Mouse (Mus musculus) megakaryocyte-erythroid progenitor cell, adult 5 weeks (primary cell): ENCODE data around the gene Ano10. TPM values are rescaled to one million over a fixed set of nuclear protein-coding genes. Genes with fewer than 3 reads are reported as not detected.

Experiments used
- polyA plus RNA-seq: library from polyadenylated mRNA; stranded (reverse); fragments of >175 nt; gene quantifications from 2 replicates; pipeline ENCODE4 v1.2.3, GENCODE M21; 2012

Ano10 gene
- 4.1 and 5.1 TPM in 2 replicates for polyA plus RNA-seq

GRCm38 (mm10) chr9:122294242-122294881 is at the start of gene Ano10:
TSS of gene Ano10 (minus strand) at chr9:122294423.

Other genes with a start within 250 kb of the Ano10 start
- gene Snrk, start 177.2 kb downstream of the Ano10 start, polyA plus RNA-seq = 25.3 and 31.5 TPM in 2 replicates
- gene Abhd5, start 57.2 kb upstream of the Ano10 start, polyA plus RNA-seq = 16.1 and 16.4 TPM in 2 replicates